Mouse (Mus musculus) brain, embryonic 18.5 days (tissue): ENCODE measurements at regions not wholly inside any gene's neighbourhood (a gene's known extent, or its start where the extent isn't known, plus 50 kb on each side); places are given as distances from the start of the nearest gene placed in this dataset.
A peak's percentile ranks its signal among the peaks of the same experiment; 100 is the strongest.

Experiments used
- DNase-seq: peaks from one replicate; pipeline ENCODE4 v3.0.0-alpha.2; 2012; ENCODE audit warnings: low read depth, low spot score

- DNase-seq: no peak
Observed at GRCm38 (mm10) chr5:132826009-132826408, 282.9 kb upstream of the Auts2 start.

- DNase-seq: no peak
Observed at GRCm38 (mm10) chr5:132817665-132818064, 274.5 kb upstream of the Auts2 start.

- DNase-seq: no peak
Observed at GRCm38 (mm10) chr5:132809181-132809580, 266.0 kb upstream of the Auts2 start.

- no peak for DNase-seq
Observed at GRCm38 (mm10) chr5:132796061-132796460, 252.9 kb upstream of the Auts2 start.

GRCm38 (mm10) chr5:132792484-132792883, 249.3 kb upstream of the Auts2 start:
- DNase-seq: no peak

- no peak for DNase-seq
Observed at GRCm38 (mm10) chr5:132785291-132785690, 242.1 kb upstream of the Auts2 start.

GRCm38 (mm10) chr5:132784791-132785190, 241.6 kb upstream of the Auts2 start:
- DNase-seq: no peak

- no peak for DNase-seq
Observed at GRCm38 (mm10) chr5:132774141-132774680, 231.1 kb upstream of the Auts2 start.

GRCm38 (mm10) chr5:132760396-132760795, 217.3 kb upstream of the Auts2 start:
- DNase-seq: no peak

GRCm38 (mm10) chr5:132759751-132760150, 216.6 kb upstream of the Auts2 start:
- DNase-seq: no peak

- no peak for DNase-seq
Observed at GRCm38 (mm10) chr5:132758941-132759340, 215.8 kb upstream of the Auts2 start.

- no peak for DNase-seq
Observed at GRCm38 (mm10) chr5:132737966-132738365, 194.8 kb upstream of the Auts2 start.

- no peak for DNase-seq
Observed at GRCm38 (mm10) chr5:132728689-132729189, 185.6 kb upstream of the Auts2 start.

GRCm38 (mm10) chr5:132724467-132724866, 181.3 kb upstream of the Auts2 start:
- no peak for DNase-seq

- DNase-seq: no peak
Observed at GRCm38 (mm10) chr5:132710301-132710700, 167.2 kb upstream of the Auts2 start.

GRCm38 (mm10) chr5:132707531-132707930, 164.4 kb upstream of the Auts2 start:
- DNase-seq: peak; percentile 36

- no peak for DNase-seq
Observed at GRCm38 (mm10) chr5:132703455-132704100, 160.4 kb upstream of the Auts2 start.

- DNase-seq: no peak
Observed at GRCm38 (mm10) chr5:132702573-132702972, 159.4 kb upstream of the Auts2 start.

GRCm38 (mm10) chr5:132690784-132691183, 147.6 kb upstream of the Auts2 start:
- no peak for DNase-seq

- DNase-seq: no peak
Observed at GRCm38 (mm10) chr5:132675261-132675660, 132.1 kb upstream of the Auts2 start.

- DNase-seq: no peak
Observed at GRCm38 (mm10) chr5:132673599-132674305, 130.6 kb upstream of the Auts2 start.

- no peak for DNase-seq
Observed at GRCm38 (mm10) chr5:132671496-132671895, 128.4 kb upstream of the Auts2 start.

- no peak for DNase-seq
Observed at GRCm38 (mm10) chr5:132667316-132667715, 124.2 kb upstream of the Auts2 start.
